ENCODE assay signal across 18 mouse cellular contexts in genomic region chr10:67983776-67984175, GRCm38 (mm10). TPM values are rescaled to one million over a fixed set of nuclear protein-coding genes. Genes with fewer than 3 reads are reported as not detected.
DNase-seq lines count a peak whose midpoint lies in the region; ATAC-seq and TF ChIP-seq lines count a peak whose summit lies in the region.
"Had no signal": no experiment of that assay in that cellular context is flagged by ENCODE, and none has a peak within 500 bp of the region (broad histone marks: within the 10 kb centered on the region; RNA-seq: fewer than 3 reads in every experiment).

No protein-coding gene starts in this region.

- 91% methylated on average over 8 of the region's 8 CpGs for WGBS in limb, embryonic 12.5 days
- WGBS in limb, embryonic 10.5 days: 93% methylated on average over 8 of the region's 8 CpGs
- WGBS in lung, postnatal 0 days: 87% methylated on average over 8 of the region's 8 CpGs

- in situ Hi-C loops in Patski (cut with MboI; ENCODE audit: low pct_unique_long_range_greater_than_20kb): loop anchor here (10.0 to 25.0 kb wide), 2 partner anchors 449 to 671 kb away; partner anchors contain the start of gene Egr2

- DNase-seq in limb, embryonic 10.5 days (ENCODE audit: low spot score): no peak
- no peak for DNase-seq in lung, postnatal 0 days (ENCODE audit: low spot score)
- no peak for DNase-seq in lung, postnatal 14 days
- DNase-seq in Patski (ENCODE audit: low read depth, low spot score): peak; percentile 22
- DNase-seq in left cerebral cortex, postnatal 4 days: no peak
- DNase-seq in left cerebral cortex, adult 8-10 months (ENCODE audit: low spot score in 2 of 2): no peak
- DNase-seq: B cell, adult 2 months; cerebellum, adult 18-20 months; cerebellum, adult 9-11 months; cerebellum, postnatal 36 days; gastrocnemius, postnatal 10 days; heart, adult 18-20 months had no signal

- H3K36me3 ChIP-seq in limb, embryonic 12.5 days: peaks cover 8% of the 10 kb centered on the region
- peaks cover 11% of the 10 kb centered on the region for H3K36me3 ChIP-seq in limb, embryonic 10.5 days
- no peaks in the 10 kb centered on the region for H3K36me3 ChIP-seq in lung, postnatal 0 days (ENCODE audit: insufficient read depth, low read length)

- CTCF ChIA-PET in Patski (lab: Charles Lee): interaction anchor here (0.9 to 3.4 kb wide), 10 partner anchors 12 to 332 kb away, joined by 3 to 15 read pairs (median 4); no protein-coding TSS in a partner anchor

- no peak for TF ChIP-seq EP300 in lung, postnatal 0 days (IDR thresholded peaks at IDR 0.05)

- POLR2A ChIA-PET in Patski (lab: Charles Lee): interaction anchor here (0.5 to 1.3 kb wide), 3 partner anchors 111 to 701 kb away, joined by 3 read pairs; no protein-coding TSS in a partner anchor

- no peak overlapping the region for H3K4me3 ChIP-seq in limb, embryonic 12.5 days (replicated peaks)
- H3K4me3 ChIP-seq in limb, embryonic 10.5 days: no peak overlapping the region
- peak overlapping the region; percentile 8; the same call in 1 of the 2 replicates for H3K4me3 ChIP-seq in lung, postnatal 0 days (ENCODE audit: low read depth, low read length)
- H3K4me3 ChIP-seq: embryonic facial prominence, embryonic 13.5 days; forebrain, embryonic 12.5 days; heart, embryonic 10.5 days; hindbrain, embryonic 10.5 days had no signal

- no peak for ATAC-seq in limb, embryonic 12.5 days (ENCODE audit: insufficient number of reproducible peaks, insufficient read depth, low FRiP score, low TSS enrichment, low read depth)
- no peak for ATAC-seq in lung, postnatal 0 days
- peak; percentile 21 for ATAC-seq in Patski

- H3K4me1 ChIP-seq in limb, embryonic 12.5 days (replicated peaks): peaks cover 8% of the 10 kb centered on the region; the same call in 1 of the 2 replicates
- H3K4me1 ChIP-seq in limb, embryonic 10.5 days: peaks cover 12% of the 10 kb centered on the region; the same call in 1 of the 2 replicates
- no peaks in the 10 kb centered on the region for H3K4me1 ChIP-seq in lung, postnatal 0 days (ENCODE audit: insufficient read depth, low read depth, low read length)

- no peaks in the 10 kb centered on the region for H3K9me3 ChIP-seq in limb, embryonic 12.5 days
- H3K9me3 ChIP-seq in limb, embryonic 10.5 days (replicated peaks): no peaks in the 10 kb centered on the region
- no peaks in the 10 kb centered on the region for H3K9me3 ChIP-seq in lung, postnatal 0 days (ENCODE audit: low read length)
- H3K9me3 ChIP-seq: embryonic facial prominence, embryonic 13.5 days; forebrain, embryonic 12.5 days; heart, embryonic 10.5 days; hindbrain, embryonic 10.5 days had no signal

- no peak overlapping the region for H3K4me2 ChIP-seq in limb, embryonic 12.5 days
- H3K4me2 ChIP-seq in lung, postnatal 0 days (replicated peaks; ENCODE audit: low read depth, low read length): peak overlapping the region; percentile 43
- H3K4me2 ChIP-seq: embryonic facial prominence, embryonic 13.5 days; forebrain, embryonic 12.5 days; hindbrain, embryonic 14.5 days had no signal

- H3K27ac ChIP-seq in limb, embryonic 12.5 days: peak overlapping the region; percentile 3; the same call in 1 of the 2 replicates
- H3K27ac ChIP-seq in limb, embryonic 10.5 days: no peak overlapping the region
- peak overlapping the region; percentile 64 for H3K27ac ChIP-seq in lung, postnatal 0 days (ENCODE audit: low read length)
- H3K27ac ChIP-seq: embryonic facial prominence, embryonic 13.5 days; forebrain, embryonic 12.5 days; heart, embryonic 10.5 days; hindbrain, embryonic 10.5 days; hindbrain, embryonic 14.5 days had no signal

- no peak for TF ChIP-seq CTCF in lung, postnatal 0 days (IDR thresholded peaks at IDR 0.05)
- TF ChIP-seq CTCF in Patski (IDR thresholded peaks at IDR 0.05): no peak

- intact Hi-C loops in left cerebral cortex, postnatal 4 days (cut with DNase I): loop anchor here (2.0 to 10.0 kb wide), 2 partner anchors 111 to 669 kb away; no protein-coding TSS in a partner anchor

- no peaks in the 10 kb centered on the region for H3K27me3 ChIP-seq in limb, embryonic 12.5 days
- H3K27me3 ChIP-seq in limb, embryonic 10.5 days (ENCODE audit: low read depth, poor library complexity, severe bottlenecking): no peaks in the 10 kb centered on the region
- H3K27me3 ChIP-seq in lung, postnatal 0 days (replicated peaks; ENCODE audit: insufficient read depth, low read length): no peaks in the 10 kb centered on the region
- no peaks in the 10 kb centered on the region for H3K27me3 ChIP-seq in Patski
- H3K27me3 ChIP-seq: embryonic facial prominence, embryonic 13.5 days; forebrain, embryonic 12.5 days had no signal

- no peak overlapping the region for H3K9ac ChIP-seq in limb, embryonic 12.5 days (replicated peaks)
- no peak overlapping the region for H3K9ac ChIP-seq in lung, postnatal 0 days (replicated peaks; ENCODE audit: low read depth)
- H3K9ac ChIP-seq: embryonic facial prominence, embryonic 13.5 days; forebrain, embryonic 12.5 days; hindbrain, embryonic 14.5 days had no signal

RNA-seq across cellular contexts. Expression of gene Rtkn2, which starts 4.4 kb away (rescaled TPM):
- polyA plus RNA-seq in limb, embryonic 12.5 days (2016; fragmentation: Nextera tagmentation; extraction: Ambion mirVana): 13.2 and 14.6 TPM in 2 replicates
- polyA plus RNA-seq in limb, embryonic 10.5 days (2016; fragmentation: Nextera tagmentation; extraction: Ambion mirVana): 9.3 and 11.8 TPM in 2 replicates
- polyA plus RNA-seq in lung, postnatal 0 days (2015; fragmentation: Nextera tagmentation; extraction: Ambion mirVana): 171 and 207 TPM in 2 replicates
- 3.2 TPM for polyA plus RNA-seq in Patski (2021)
- 1 to 10 TPM; 5.8 to 6.0 TPM for total RNA-seq in left cerebral cortex, postnatal 4 days (2021)
- 1 to 10 TPM; 6.4 to 6.9 (median 6.5) TPM for total RNA-seq in left cerebral cortex, adult 8-10 months (2022)

Comparison
In these comparisons a context has a peak if more than half of its experiments do, and no peak if none do; other contexts are left out.
1. RNA of gene Rtkn2, which starts 4.4 kb away (polyA plus RNA-seq): 171 to 207 TPM in lung, postnatal 0 days; 13.2 to 14.6 TPM in limb, embryonic 12.5 days, 9.3 to 11.8 TPM in limb, embryonic 10.5 days and 3.2 TPM in Patski (single experiment); every median in the first group is over 10 times any median in the second.